Mouse (Mus musculus): ENCODE data around the gene Srsf7. TPM values are rescaled to one million over a fixed set of nuclear protein-coding genes. Genes with fewer than 3 reads are reported as not detected.
"Not testable (repeated sequence)": the region's sequence is repeated elsewhere in the genome, so short reads cannot be mapped to it uniquely, and the experiment has no call there.

Srsf7 gene
- total RNA-seq, 2 experiments from 2014 or later: 59.9 to 72.8 TPM

GRCm38 (mm10) chr17:80205657-80206056, 1.4 kb downstream of the Srsf7 start:
- intact Hi-C loops (cut with DNase I): loop anchor here (2.0 kb wide), 1 partner anchor 19 kb away; the partner anchor contains the start of gene Gemin6

GRCm38 (mm10) chr17:80199160-80199778, 7.8 kb downstream of the Srsf7 start:
- no peak for DNase-seq
- intact Hi-C loops (cut with DNase I): loop anchor here (10.0 kb wide), 1 partner anchor 534 kb away; no protein-coding TSS in a partner anchor

More at GRCm38 (mm10) chr17:80205657-80206056, 1.4 kb downstream of the Srsf7 start:
- DNase-seq: no peak

GRCm38 (mm10) chr17:80193075-80193474, 14.0 kb downstream of the Srsf7 start:
- peak in 1 of 2 experiments; percentile 33 for DNase-seq
- intact Hi-C loops (cut with DNase I): loop anchor here (5.0 to 10.0 kb wide), 2 partner anchors 326 to 528 kb away; no protein-coding TSS in a partner anchor

- DNase-seq: no peak
- intact Hi-C loops (cut with DNase I): no loop called here
Observed at GRCm38 (mm10) chr17:80183615-80184014, 23.5 kb downstream of the Srsf7 start.

- intact Hi-C loops (cut with DNase I): loop anchor here (1.0 to 2.0 kb wide), 3 partner anchors 132 to 318 kb away; no protein-coding TSS in a partner anchor
- DNase-seq: no peak
Observed at GRCm38 (mm10) chr17:80180468-80180867, 26.6 kb downstream of the Srsf7 start.

DNA sequence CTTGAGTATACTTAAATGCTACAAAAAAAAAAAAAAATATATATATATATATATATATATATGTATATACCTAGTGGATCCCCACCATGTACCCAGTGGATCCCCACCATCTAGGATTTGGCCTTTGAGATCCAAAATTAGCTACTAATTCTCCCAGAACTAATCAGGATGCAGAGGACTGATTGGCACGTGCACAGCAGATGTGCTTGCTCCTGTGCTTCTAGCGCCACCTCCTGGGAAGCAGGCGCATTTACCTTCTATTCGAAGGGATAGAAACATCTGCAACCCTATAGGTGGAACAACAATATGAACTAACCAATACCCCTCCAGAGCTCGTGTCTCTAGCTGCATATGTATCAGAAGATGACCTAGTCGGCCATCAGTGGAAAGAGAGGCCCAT, 27.1 kb downstream of the Srsf7 start:
- intact Hi-C loops (cut with DNase I): loop anchor here (1.0 to 2.0 kb wide), 3 partner anchors 132 to 317 kb away; no protein-coding TSS in a partner anchor
- peak; percentile 85 to 90 for DNase-seq

- DNase-seq; intact Hi-C loops (cut with DNase I): not testable (repeated sequence)
Observed at GRCm38 (mm10) chr17:80178846-80179245, 28.3 kb downstream of the Srsf7 start.

DNA sequence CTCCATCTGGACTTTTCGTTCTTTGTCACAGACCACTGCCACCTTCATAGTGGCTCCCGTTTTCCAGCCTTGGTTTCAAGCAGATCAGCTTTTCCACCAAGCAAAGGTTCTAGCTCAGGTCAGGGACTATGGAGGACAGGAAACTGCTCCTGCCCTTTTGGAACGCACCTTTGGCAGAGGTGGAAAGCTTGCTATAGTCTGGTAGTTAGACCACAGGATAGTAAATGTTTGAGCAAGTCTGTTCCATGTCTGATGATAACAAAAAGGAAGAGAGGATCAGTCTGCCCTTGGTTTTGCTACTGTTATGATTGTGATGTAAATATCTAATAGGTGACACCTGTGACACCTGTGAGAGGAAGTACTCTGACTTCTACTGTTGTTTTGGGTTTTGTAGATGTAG, 31.1 kb downstream of the Srsf7 start:
- intact Hi-C loops (cut with DNase I): no loop called here
- no peak for DNase-seq

DNA sequence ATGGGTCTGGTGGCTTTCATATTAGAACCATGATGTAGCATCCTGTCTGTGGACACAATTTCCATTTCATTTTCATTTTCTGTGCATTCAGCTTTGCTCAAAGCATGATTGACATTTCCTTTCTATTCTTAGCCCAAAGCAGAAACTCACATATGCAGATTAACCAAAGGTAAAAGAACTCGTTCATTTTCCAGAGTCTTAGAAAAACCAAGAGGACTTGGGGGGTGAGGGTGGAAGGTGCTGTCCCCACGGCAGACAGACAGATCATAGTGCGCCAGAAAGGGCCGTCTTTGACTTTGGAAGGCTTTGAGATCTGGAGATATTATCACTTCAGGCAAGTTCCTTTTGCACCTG, 31.7 kb downstream of the Srsf7 start:
- intact Hi-C loops (cut with DNase I): no loop called here
- no peak for DNase-seq

- no peak for DNase-seq
- intact Hi-C loops (cut with DNase I): no loop called here
Observed at GRCm38 (mm10) chr17:80174699-80175385, 32.3 kb downstream of the Srsf7 start.

- no peak for DNase-seq
- intact Hi-C loops (cut with DNase I): no loop called here
Observed at GRCm38 (mm10) chr17:80174146-80174545, 33.0 kb downstream of the Srsf7 start.

GRCm38 (mm10) chr17:80173708-80174107, 33.4 kb downstream of the Srsf7 start:
- intact Hi-C loops (cut with DNase I): no loop called here
- DNase-seq: no peak

- intact Hi-C loops (cut with DNase I): no loop called here
- no peak for DNase-seq
Observed at GRCm38 (mm10) chr17:80172761-80173160, 34.3 kb downstream of the Srsf7 start.

GRCm38 (mm10) chr17:80171948-80172347, 35.2 kb downstream of the Srsf7 start:
- intact Hi-C loops (cut with DNase I): no loop called here
- no peak for DNase-seq

DNA sequence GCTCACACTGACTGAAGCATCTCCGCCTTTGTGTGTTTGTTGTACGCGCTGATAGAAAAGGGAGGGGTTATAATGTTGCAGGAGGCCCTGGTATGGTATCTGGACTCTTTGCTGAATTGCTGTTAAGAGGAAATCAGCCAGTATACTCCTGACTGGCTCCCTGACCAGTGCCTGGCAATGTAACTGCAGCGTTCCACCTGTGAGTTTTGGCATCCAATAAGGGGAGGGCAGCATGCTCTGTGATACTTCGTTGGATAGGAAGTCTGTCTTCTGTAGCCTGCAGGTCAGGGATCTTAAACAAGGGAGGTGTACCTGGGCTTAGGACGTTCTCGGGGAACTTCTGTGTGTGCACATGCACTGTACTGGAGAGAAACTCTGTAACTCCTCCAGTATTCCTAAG, 36.2 kb downstream of the Srsf7 start:
- no peak for DNase-seq

DNA sequence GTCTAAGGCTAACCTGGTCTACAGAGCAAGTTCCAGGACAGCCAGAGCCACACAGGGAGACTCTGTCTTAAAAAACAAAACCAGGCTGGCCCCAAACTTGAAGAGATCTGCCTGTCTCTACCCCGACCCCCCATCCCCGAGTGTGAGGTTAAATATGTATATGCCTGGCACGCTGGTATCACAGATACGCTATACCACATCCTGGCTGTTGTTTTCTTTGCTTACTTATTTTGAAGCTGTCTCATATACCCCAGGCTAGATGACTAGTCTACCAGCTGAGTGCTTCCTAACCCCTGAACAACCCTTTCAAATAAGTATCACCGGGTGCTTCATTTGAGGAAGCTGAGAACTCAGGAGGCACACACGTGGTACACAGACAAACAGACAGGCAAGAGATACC, 37.3 kb downstream of the Srsf7 start:
- DNase-seq: no peak
- intact Hi-C loops (cut with DNase I): no loop called here

More for the DNA sequence above, 36.2 kb downstream of the Srsf7 start:
- intact Hi-C loops (cut with DNase I): no loop called here

DNA sequence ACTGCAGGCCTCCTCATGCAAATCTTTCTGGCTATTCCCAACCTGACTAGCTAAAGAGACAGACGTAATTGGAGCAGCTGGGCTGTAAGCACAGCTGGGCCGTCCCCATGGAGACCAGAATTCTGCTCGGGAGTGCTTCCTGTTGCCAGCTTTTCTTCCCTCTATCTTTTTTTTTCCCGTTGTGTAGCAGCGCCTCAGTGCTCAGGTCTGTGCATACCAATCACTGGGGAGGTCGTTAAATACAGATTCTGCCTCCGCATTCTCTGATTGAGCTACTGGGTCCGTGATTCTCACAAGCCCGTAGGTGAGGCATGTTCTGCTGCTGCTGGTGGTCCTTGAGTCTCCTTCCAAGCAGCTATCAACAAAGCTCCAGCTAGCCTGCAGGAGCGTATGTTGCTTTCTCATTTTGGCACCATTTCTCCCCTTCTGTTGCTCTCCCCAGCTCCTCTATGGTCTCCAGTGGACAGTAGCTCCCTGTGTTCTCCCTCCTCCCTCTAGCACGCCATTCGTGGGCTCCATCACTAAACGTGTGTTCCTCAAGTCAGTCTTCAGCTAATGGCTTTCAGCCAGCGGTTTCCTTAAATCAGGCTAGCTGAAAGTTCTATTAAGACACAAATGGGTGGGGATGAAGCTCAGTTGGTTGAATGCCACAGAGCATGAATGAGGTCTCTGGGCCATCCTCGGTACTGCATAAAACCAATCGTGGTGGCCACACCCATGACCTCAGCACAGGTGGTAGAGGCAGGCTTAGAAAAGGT, 38.5 kb downstream of the Srsf7 start:
- peak; percentile 64 to 69 for DNase-seq
- intact Hi-C loops (cut with DNase I): no loop called here

GRCm38 (mm10) chr17:80167851-80168251, 39.3 kb downstream of the Srsf7 start:
- intact Hi-C loops (cut with DNase I): no loop called here
- peak; percentile 40 to 48 for DNase-seq

GRCm38 (mm10) chr17:80167436-80167835, 39.7 kb downstream of the Srsf7 start:
- DNase-seq: no peak
- intact Hi-C loops (cut with DNase I): no loop called here

DNA sequence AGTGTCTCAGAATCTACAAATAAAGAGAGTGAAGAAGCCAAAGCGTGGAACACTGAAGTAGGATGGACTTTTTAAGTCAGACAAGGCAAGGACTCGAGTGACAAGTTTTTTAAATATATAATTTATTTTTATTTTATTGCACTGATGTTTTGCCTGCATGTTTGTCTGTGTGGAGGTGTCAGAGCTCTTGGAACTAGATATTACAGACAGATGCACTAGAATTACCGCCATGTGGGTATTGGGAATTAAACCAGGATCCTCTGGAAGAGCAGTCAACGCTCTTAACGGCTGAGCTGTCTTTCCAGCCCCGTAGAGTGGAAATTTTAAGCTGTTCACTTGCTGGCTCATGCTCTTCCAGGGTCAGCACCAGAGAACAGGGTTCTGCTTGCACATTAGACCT, 40.8 kb downstream of the Srsf7 start:
- no peak for DNase-seq
- intact Hi-C loops (cut with DNase I): no loop called here

DNA sequence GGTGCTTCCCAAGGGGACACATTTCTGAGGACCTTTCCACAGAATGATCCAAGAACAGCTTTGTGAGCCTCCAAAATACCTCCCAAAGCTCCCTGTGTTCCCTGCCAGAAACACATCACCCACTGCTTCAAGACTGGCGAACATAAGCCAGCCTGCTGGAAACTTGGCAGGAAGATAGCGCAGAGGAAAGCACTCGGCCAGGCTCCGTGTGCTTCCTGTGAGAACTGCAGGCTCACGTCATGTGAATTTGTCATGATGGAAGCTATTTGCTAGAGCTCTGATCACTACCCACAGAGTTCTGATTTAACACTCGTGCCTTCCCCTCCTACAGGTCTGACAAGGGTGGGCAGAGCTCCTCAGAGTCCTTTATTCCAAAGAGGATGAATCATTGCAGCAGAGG, 41.4 kb downstream of the Srsf7 start:
- intact Hi-C loops (cut with DNase I): no loop called here
- peak; percentile 67 to 69 for DNase-seq
